Mouse (Mus musculus) brain, adult 2 months (tissue): ENCODE results near the gene Gkap1.

Experiments used
- DNase-seq: peaks from one replicate; pipeline ENCODE4 v3.0.0; 2011; ENCODE audit warnings: low read depth, low spot score

Gkap1 gene

DNA sequence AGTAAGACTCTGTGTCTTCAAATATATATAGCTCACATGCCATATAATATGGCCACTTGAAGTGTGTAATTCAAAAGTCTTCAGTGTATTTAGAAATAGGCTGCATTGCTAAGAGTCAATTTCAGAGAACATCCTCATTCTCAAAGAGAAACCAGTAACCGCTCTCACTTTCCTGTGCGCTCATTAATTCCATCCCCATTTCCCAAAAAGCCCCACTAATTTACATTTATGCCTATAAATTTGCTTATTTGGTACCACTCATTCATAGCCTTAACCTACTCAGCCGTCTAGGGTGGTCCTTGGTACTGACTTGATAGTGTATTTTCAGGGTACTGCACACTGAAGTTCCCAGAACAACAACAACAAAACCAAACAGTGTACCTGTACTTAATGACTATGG, 73.6 kb downstream of the Gkap1 start:
- DNase-seq = no peak

DNA sequence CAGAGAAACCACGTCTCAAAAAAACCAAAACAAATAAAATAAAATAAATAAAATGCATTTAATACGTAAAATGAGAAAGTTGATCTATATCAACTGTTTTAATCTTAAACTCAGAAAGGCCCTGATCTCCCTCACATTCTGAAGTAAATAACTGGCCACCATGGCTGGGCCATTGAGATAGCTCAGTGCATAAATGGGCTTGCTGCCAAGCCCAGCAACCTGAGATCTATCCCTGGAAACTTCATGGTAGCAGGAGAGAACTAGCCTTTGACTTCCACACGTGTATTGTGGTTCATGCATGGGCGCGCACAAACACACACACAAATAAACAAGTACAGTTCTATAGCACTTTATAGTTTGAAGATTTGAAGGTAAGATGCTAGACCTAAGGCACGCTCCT, 74.2 kb downstream of the Gkap1 start:
- DNase-seq = no peak

DNA sequence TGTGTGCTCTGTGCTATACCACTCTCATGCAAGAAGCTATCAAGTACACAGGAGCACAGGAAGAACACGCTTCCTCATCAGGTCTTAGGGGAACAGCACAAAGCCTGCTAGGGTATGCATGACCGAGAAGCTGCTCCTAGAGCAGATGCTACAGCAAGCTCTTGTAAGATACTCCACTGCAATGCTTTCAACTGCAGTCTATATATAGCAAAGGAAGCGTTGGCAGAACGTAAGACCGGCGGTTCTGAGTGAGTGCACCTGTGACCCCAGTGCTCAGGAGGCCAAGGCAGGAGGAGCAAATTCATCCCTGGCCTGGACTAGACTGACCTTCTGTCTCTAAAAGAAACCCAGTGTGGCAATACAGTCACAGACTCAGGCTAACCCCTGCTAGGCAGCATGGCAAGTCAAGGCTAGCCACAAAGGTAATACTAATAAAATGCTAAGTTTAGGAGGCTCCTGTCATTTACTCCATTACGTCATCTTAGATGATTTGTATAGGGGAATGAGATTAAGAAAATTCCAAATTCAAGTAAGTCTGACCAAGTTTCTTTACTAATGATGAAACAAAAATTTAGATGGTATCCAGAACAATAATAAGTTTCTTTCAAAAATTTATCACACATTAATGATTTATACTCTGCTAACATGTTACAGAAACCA, 77.4 kb downstream of the Gkap1 start:
- no peak for DNase-seq

GRCm38 (mm10) chr13:58197211-58197610, 78.3 kb downstream of the Gkap1 start:
- DNase-seq = no peak

DNA sequence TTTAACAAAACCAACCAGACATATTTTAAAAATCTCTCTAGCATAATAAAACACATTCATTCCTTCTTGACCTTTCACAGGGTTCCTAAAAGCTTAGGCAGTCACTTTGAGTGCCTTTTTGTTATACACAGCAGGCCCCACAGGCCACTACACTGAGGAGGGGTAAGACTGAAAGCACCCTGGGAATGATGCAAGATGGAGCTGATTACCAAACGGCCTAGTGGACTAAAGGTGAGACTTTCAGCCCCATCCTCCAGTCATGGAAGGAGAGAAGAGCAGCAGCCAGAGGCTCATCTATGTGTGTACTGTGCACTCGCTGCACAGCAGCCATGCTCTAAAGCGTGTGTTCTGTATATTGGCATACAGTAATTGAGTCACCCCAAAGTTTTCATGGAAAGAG, 80.6 kb downstream of the Gkap1 start:
- DNase-seq = no peak

GRCm38 (mm10) chr13:58193221-58193620, 82.3 kb downstream of the Gkap1 start:
- no peak for DNase-seq

GRCm38 (mm10) chr13:58192146-58192545, 83.4 kb downstream of the Gkap1 start:
- peak; percentile 66 for DNase-seq

GRCm38 (mm10) chr13:58191516-58191915, 84.0 kb downstream of the Gkap1 start:
- no peak for DNase-seq

DNA sequence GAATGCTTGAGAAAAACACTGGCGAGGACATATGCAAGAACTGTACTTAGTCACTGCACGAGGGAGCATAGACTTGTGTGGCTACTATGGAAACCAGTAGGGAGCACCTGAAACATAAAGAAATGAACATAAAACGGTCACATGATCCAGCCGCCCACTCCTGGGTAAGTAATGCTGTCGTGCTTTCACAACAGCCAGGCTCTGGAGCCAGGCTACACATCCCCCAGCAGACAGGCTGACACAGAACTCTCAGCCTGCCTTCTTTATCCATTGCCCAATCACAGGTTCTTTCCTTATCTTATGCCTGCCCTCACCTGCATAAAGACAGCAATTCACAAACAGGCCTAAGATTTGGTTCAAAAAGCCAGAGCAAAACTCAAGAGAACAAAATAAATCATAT, 86.0 kb downstream of the Gkap1 start:
- DNase-seq = peak; percentile 77

- peak; percentile 93 for DNase-seq
These were observed 87.1 kb downstream of the Gkap1 start for GRCm38 (mm10) chr13:58188412-58188811.

- no peak for DNase-seq
These were observed 87.7 kb downstream of the Gkap1 start for GRCm38 (mm10) chr13:58187751-58188150.

- peak; percentile 71 for DNase-seq
These were observed 89.2 kb downstream of the Gkap1 start for GRCm38 (mm10) chr13:58186281-58186680.

GRCm38 (mm10) chr13:58184111-58184510, 91.4 kb downstream of the Gkap1 start:
- no peak for DNase-seq
